Mouse (Mus musculus): ENCODE data around the gene Thsd4. TPM values are rescaled to one million over a fixed set of nuclear protein-coding genes. Genes with fewer than 3 reads are reported as not detected.
A peak's percentile ranks its signal among the peaks of the same experiment; 100 is the strongest.

Gene Thsd4
- polyA plus RNA-seq, 1 experiment from 2014 or later = 13.6 TPM

DNA sequence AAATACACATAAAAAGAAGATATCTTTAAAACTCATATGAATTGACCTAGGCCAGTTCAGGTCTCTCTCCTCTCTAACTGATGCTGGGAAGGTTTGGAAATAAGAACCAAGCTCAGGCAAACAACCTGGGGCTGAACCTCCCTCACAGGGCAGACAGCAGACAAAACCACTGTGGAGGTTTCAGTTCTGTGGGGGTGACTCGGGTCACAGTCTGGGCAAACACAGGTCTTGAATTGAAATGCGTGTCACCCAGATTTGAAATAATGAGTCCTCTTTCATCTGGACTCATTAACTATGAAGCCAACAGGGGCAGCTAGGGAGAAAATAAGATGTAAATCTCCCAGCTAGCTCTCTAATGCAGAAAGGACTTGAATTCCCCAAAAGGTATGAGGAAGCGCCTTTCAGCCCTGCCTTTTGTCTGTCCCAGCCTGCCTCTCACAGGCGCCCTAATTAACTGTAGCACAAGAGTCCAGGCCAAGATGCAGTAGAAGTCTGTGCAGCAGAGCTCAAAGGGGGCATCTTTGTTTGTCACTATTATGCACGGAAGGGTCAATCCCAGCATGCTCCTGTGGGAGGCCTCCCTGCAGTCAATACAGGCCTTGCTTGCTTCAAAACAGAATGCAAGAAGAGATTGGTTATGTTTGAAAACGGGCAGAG, 297.7 kb downstream of the Thsd4 start:
- H3K9me3 ChIP-seq = no peaks in the 10 kb centered on the region
- peak overlapping the region; percentile 16; the same call in 1 of the 2 replicates for H3K27ac ChIP-seq
- H3K4me3 ChIP-seq = no peak overlapping the region
- ATAC-seq (ENCODE audit: insufficient number of reproducible peaks, insufficient read depth, low FRiP score, low TSS enrichment, low read depth) = no peak
- H3K9ac ChIP-seq = no peak overlapping the region
- H3K4me2 ChIP-seq = no peak overlapping the region
- H3K4me1 ChIP-seq = peaks cover 59% of the 10 kb centered on the region
- no peaks in the 10 kb centered on the region for H3K36me3 ChIP-seq
- H3K27me3 ChIP-seq = no peaks in the 10 kb centered on the region
- WGBS = 49% methylated on average over 6 of the region's 6 CpGs

DNA sequence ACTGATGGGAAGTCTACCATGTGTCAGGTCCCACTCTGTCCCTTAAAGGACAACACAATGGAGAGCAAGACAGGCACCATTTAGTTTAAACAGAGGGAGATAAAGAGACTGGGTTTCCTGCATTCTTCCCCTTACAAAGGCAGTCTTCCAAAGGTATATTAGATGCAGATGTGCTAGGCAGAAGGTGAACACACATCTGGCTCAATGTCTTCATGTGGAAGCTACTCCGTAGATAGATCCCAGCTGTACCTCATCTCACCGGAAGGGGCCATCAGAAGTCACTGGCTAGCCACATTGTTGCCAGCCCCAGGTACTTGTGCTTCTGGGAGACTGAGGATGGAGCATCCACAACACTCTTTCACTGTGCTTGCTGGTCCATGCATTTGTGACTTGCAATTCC, 301.4 kb downstream of the Thsd4 start:
- WGBS = 40% methylated on average over 2 of the region's 2 CpGs

DNA sequence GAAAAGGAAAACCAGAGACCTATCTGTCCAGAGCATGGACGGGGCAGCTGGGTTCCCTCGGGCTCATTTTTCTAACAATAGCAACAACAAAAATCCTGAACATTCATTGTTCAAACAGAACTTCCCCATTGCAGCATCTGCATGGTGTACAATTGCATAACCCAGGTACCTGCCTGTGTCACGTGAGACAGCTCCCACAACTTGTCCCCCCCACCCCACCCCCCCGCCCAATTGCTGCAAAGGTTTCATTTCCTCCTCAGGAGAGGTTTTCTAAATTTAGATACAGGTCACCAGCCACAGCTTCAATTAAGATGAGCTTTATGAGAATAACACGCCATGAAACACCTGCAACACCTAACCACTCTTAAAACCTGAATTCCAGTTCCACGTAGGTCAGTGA, 303.4 kb downstream of the Thsd4 start:
- Histone ChIP-seq H3K36me3 (no peaks in the 10 kb centered on the region), H3K9ac (no peak overlapping the region), H3K4me1 (peaks cover 18% of the 10 kb centered on the region), H3K27me3 (no peaks in the 10 kb centered on the region), H3K27ac (no peak overlapping the region), H3K9me3 (no peaks in the 10 kb centered on the region), H3K4me3 (no peak overlapping the region), H3K4me2 (no peak overlapping the region)
- ATAC-seq (ENCODE audit: insufficient number of reproducible peaks, insufficient read depth, low FRiP score, low TSS enrichment, low read depth) = no peak
- WGBS = 66% methylated on average over 6 of the region's 6 CpGs

More for the DNA sequence above, 301.4 kb downstream of the Thsd4 start:
- Histone ChIP-seq H3K4me1 (peaks cover 34% of the 10 kb centered on the region), H3K27me3 (no peaks in the 10 kb centered on the region), H3K4me2 (no peak overlapping the region), H3K27ac (no peak overlapping the region), H3K36me3 (no peaks in the 10 kb centered on the region), H3K9me3 (no peaks in the 10 kb centered on the region), H3K9ac (no peak overlapping the region), H3K4me3 (no peak overlapping the region)
- ATAC-seq (ENCODE audit: insufficient number of reproducible peaks, insufficient read depth, low FRiP score, low TSS enrichment, low read depth) = no peak

DNA sequence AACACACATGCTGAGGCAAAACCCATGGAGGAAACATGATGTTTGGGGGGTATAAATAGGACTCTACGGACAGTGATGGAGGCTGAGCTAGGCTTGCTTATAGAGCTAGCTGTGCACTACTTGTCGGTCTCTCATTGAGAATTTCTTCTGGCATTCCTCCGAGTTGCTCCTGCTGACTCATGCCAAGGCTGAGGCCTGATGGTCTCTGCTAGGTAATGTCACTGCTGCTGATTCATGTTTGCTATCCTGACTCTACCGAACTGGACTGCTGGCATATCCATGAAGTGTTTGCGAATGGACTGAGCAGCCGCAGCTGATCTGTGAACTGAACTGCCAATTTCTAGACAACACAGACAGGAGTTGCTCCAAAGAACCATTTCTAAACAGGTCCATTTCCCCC, 305.8 kb downstream of the Thsd4 start:
- H3K27me3 ChIP-seq = no peaks in the 10 kb centered on the region
- no peak overlapping the region for H3K4me3 ChIP-seq
- no peak overlapping the region for H3K9ac ChIP-seq
- H3K4me2 ChIP-seq = no peak overlapping the region
- no peaks in the 10 kb centered on the region for H3K9me3 ChIP-seq
- no peak for ATAC-seq (ENCODE audit: insufficient number of reproducible peaks, insufficient read depth, low FRiP score, low TSS enrichment, low read depth)
- 93% methylated on average over 6 of the region's 6 CpGs for WGBS
- no peak overlapping the region for H3K27ac ChIP-seq
- H3K4me1 ChIP-seq = peaks cover 18% of the 10 kb centered on the region
- H3K36me3 ChIP-seq = no peaks in the 10 kb centered on the region

DNA sequence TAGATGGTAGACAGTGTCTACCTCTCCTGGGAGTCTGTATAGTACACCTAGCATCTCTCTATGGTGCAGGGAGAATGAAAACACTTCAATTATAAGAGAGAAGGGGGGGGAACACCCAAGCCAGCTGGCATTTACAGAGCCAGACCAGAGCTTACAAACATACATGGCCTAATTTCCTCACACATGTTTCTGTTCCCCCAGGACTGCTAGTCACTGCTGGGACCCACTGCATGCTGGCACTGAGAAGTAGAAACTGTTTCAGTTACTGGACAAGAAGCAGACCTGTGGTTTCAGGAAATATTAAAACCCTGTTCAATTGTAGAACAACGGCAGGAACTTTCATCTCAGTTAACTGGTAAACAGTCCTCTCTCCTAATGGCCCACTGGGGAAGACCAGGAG, 308.7 kb downstream of the Thsd4 start:
- Histone ChIP-seq H3K27me3 (no peaks in the 10 kb centered on the region), H3K4me1 (0 out of 2 replicates have a peak, but pooled peaks cover 4% of the 10 kb centered on the region), H3K4me3 (no peak overlapping the region), H3K9ac (no peak overlapping the region), H3K9me3 (no peaks in the 10 kb centered on the region), H3K4me2 (no peak overlapping the region), H3K27ac (no peak overlapping the region), H3K36me3 (no peaks in the 10 kb centered on the region)
- no peak for ATAC-seq (ENCODE audit: insufficient number of reproducible peaks, insufficient read depth, low FRiP score, low TSS enrichment, low read depth)
- WGBS = 56% methylated on average over 1 of the region's 1 CpGs

DNA sequence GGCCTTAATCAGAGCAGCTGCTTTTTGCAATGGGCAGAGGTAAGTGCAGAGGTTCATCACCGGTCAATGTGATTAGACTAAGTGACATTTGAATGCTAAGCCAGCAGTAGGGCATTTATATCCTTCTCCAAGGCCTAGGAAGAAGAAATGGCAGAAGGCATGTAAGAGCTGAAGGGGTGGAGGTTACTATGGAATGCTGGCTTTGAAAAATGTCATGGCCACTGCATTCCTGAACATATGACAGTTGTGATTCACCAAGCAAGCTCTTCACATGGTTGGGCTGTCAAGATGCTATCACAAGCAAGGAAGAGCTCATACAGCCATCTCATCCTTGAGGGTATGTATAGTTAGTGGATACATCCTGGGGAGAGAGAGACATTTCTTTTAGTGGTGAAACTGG, 313.0 kb downstream of the Thsd4 start:
- no peak for ATAC-seq (ENCODE audit: insufficient number of reproducible peaks, insufficient read depth, low FRiP score, low TSS enrichment, low read depth)
- WGBS = 96% methylated on average over 1 of the region's 1 CpGs
- Histone ChIP-seq H3K27ac (no peak overlapping the region), H3K27me3 (no peaks in the 10 kb centered on the region), H3K9ac (no peak overlapping the region), H3K4me2 (no peak overlapping the region), H3K9me3 (no peaks in the 10 kb centered on the region), H3K36me3 (no peaks in the 10 kb centered on the region), H3K4me3 (no peak overlapping the region), H3K4me1 (peaks cover 5% of the 10 kb centered on the region; the same call in 1 of the 2 replicates)

DNA sequence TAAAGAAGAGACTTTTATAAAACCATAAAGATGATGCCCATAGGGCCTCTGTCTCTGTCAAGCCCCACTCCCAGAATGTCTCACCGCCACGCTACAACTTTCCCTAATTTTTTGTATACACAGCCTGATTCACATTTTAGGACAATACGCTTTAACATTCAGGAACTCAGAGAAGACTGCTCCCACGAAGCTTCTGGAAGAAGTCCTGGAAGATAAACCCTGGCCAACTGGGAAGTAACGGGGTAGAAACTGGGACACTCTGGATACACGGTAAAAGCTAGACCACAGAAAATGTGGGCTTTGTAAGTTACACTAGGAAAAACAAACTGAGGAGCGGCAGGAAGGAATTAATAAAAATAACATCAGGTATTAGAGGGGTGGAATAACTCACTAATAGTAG, 318.7 kb downstream of the Thsd4 start:
- H3K27ac ChIP-seq = no peak overlapping the region
- H3K4me2 ChIP-seq = no peak overlapping the region
- no peak for ATAC-seq (ENCODE audit: insufficient number of reproducible peaks, insufficient read depth, low FRiP score, low TSS enrichment, low read depth)
- H3K4me1 ChIP-seq = peaks cover 23% of the 10 kb centered on the region
- H3K4me3 ChIP-seq = no peak overlapping the region
- H3K36me3 ChIP-seq = no peaks in the 10 kb centered on the region
- H3K9ac ChIP-seq = no peak overlapping the region
- 66% methylated on average over 7 of the region's 7 CpGs for WGBS
- no peaks in the 10 kb centered on the region for H3K9me3 ChIP-seq
- H3K27me3 ChIP-seq = no peaks in the 10 kb centered on the region

DNA sequence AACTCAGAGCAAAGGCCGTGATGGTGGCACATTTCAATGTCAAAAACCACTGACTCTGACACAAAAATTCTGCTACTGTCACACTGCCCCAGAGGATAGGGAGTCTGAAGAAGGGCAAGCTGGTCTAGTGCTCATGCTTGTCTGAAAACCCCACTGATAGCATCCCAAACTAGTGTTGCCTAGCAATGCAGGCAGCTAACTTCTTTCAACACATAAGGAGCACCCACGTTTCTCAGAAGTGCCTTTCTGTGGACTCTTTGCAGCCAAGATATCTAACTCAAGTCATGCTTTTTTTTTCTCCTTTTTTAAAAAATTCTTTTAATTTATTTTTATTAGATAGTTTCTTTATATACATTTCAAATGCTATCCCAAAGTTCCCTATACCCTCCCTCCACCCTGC, 321.4 kb downstream of the Thsd4 start:
- Histone ChIP-seq H3K4me3 (no peak overlapping the region), H3K9ac (no peak overlapping the region), H3K36me3 (no peaks in the 10 kb centered on the region), H3K27me3 (no peaks in the 10 kb centered on the region), H3K4me2 (no peak overlapping the region), H3K4me1 (peaks cover 18% of the 10 kb centered on the region), H3K9me3 (no peaks in the 10 kb centered on the region), H3K27ac (no peak overlapping the region)
- no peak for ATAC-seq (ENCODE audit: insufficient number of reproducible peaks, insufficient read depth, low FRiP score, low TSS enrichment, low read depth)
- 80% methylated on average over 2 of the region's 2 CpGs for WGBS

DNA sequence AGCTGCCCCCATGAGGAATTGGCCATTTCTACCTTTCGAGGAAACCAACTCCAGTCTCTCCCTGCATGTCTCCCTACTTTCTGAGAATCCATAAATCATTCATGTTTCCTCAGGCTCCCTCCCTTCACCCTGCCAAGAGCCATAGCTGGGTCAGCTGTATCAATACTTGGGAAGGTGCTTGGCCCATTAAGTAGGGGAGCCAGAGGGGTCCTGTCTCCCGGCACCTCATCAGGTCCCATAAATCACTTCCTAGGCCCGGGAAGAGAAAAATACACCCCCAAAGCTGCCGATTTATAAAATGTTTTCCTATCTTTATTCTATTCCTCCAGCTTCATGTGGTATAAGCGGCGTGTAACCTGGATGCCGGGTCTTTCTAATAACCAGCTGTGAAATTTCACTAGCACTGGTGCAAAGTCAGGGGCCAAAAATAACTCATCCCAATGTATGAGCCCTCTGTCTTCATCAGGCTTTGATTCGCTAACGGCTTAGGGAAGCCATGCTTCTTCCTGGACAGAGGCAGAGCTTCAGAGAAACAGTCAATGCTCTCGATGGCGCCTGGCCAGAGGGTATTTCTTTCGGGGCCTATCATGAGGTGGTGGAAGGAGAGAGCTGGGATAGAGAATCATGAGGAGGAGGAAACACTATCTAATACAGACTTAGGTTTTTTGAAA, 323.2 kb downstream of the Thsd4 start:
- H3K36me3 ChIP-seq = no peaks in the 10 kb centered on the region
- H3K9ac ChIP-seq = no peak overlapping the region
- no peak overlapping the region for H3K4me2 ChIP-seq
- WGBS = 91% methylated on average over 12 of the region's 12 CpGs
- ATAC-seq (ENCODE audit: insufficient number of reproducible peaks, insufficient read depth, low FRiP score, low TSS enrichment, low read depth) = no peak
- H3K4me1 ChIP-seq = peaks cover 17% of the 10 kb centered on the region
- no peaks in the 10 kb centered on the region for H3K9me3 ChIP-seq
- H3K4me3 ChIP-seq = no peak overlapping the region
- H3K27ac ChIP-seq = no peak overlapping the region
- H3K27me3 ChIP-seq = no peaks in the 10 kb centered on the region

DNA sequence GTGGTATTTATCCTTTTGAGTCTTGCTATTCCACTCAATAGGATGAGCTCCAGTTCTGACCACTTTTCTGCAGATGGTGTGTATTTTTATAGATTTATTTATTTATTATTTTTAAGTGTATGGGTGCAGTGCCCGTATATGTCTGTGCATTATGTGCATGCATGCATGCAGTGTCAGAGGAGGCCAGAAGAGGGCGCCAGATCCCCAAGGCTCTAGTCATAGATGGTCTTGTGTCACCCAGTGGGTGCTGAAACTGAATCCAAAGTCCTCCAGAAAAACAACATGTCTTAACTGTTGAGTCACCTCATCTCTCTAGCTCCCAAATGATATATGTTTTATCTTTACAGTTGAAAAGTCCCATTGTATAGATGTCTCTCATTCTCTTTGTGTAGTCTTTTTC, 326.3 kb downstream of the Thsd4 start:
- Histone ChIP-seq H3K27me3 (no peaks in the 10 kb centered on the region), H3K4me3 (no peak overlapping the region), H3K27ac (no peak overlapping the region), H3K9me3 (no peaks in the 10 kb centered on the region), H3K4me1 (no peaks in the 10 kb centered on the region), H3K9ac (no peak overlapping the region), H3K36me3 (no peaks in the 10 kb centered on the region), H3K4me2 (no peak overlapping the region)
- 76% methylated on average over 2 of the region's 2 CpGs for WGBS
- ATAC-seq (ENCODE audit: insufficient number of reproducible peaks, insufficient read depth, low FRiP score, low TSS enrichment, low read depth) = no peak

DNA sequence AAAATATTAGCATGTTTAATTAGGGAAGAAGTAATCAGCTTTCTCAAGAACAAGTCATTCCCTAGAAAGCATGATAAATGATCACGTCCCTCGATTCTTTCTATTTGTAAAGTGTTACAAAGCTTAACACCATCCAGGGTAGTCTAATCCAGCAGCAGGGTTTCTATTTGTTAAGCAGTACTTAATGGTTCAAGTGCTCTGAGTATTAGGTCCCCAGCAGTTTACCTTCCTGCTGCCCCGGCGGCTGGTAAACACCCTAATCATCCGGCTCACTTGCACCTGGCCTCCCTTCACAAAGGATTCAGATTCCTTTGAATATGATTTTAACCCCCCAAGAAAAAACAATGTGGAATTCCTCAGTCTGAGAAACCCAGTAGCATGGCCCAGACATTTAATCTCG, 326.9 kb downstream of the Thsd4 start:
- no peak for ATAC-seq (ENCODE audit: insufficient number of reproducible peaks, insufficient read depth, low FRiP score, low TSS enrichment, low read depth)
- no peaks in the 10 kb centered on the region for H3K27me3 ChIP-seq
- 76% methylated on average over 6 of the region's 6 CpGs for WGBS

DNA sequence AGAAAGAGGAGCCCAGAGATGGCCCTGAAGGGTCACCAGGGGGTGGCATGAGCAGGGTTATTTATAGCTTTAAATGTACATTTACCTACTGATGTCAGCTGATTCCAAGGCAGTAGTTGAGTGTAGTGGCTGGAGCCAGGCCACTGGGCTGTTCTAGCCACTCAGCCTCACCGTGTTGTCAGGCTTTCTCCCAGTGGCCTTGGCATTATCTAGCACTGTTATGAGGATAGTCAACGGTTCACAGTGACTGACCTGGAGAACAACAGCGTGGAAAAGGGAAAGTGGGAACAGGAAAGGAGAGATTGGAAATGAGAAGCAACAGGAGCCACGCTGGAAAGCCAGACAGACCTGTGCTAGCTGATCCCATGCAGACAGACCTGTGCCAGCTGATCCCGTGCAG, 329.5 kb downstream of the Thsd4 start:
- no peaks in the 10 kb centered on the region for H3K27me3 ChIP-seq
- H3K4me3 ChIP-seq = no peak overlapping the region
- H3K4me1 ChIP-seq = no peaks in the 10 kb centered on the region
- H3K9ac ChIP-seq = no peak overlapping the region
- ATAC-seq (ENCODE audit: insufficient number of reproducible peaks, insufficient read depth, low FRiP score, low TSS enrichment, low read depth) = no peak
- H3K9me3 ChIP-seq = no peaks in the 10 kb centered on the region
- 77% methylated on average over 5 of the region's 5 CpGs for WGBS
- H3K4me2 ChIP-seq = no peak overlapping the region
- no peak overlapping the region for H3K27ac ChIP-seq
- H3K36me3 ChIP-seq = no peaks in the 10 kb centered on the region

More for the DNA sequence above, 326.9 kb downstream of the Thsd4 start:
- Histone ChIP-seq H3K27ac (no peak overlapping the region), H3K36me3 (no peaks in the 10 kb centered on the region), H3K9ac (no peak overlapping the region), H3K9me3 (no peaks in the 10 kb centered on the region), H3K4me3 (no peak overlapping the region), H3K4me2 (no peak overlapping the region), H3K4me1 (no peaks in the 10 kb centered on the region)
